Mouse (Mus musculus): ENCODE results near the gene Dnah6. TPM values are rescaled to one million over a fixed set of nuclear protein-coding genes. Genes with fewer than 3 reads are reported as not detected.

The Dnah6 gene
- polyA plus RNA-seq, 1 experiment from 2014 or later, result 0.15 TPM

DNA sequence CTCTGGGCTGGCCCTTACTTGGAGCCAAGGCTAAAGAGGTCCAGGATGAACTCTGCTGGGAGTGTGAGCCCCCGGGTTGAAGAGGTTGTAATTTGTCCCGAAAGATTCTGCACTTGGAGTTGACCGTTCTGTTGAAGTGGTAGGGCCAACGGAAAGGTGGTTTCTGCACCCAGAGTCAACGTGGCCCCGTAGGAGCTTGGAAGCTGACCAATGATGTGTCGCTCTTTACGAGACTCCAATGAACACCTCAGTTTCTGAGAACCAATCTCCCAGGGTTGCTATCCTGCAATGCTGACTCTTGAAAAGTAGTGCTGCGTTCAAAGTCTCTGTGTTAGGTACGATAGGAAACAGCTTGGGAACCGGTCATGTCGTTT lies 27.6 kb upstream of the Dnah6 start:
- Histone ChIP-seq H3K27ac (no peak overlapping the region), H3K4me1 (peaks cover 14% of the 10 kb centered on the region), H3K9ac (peak overlapping the region; percentile 86), H3K4me3 (replicated peaks) (peak overlapping the region; percentile 90), H3K36me3 (replicated peaks) (no peaks in the 10 kb centered on the region), H3K27me3 (no peaks in the 10 kb centered on the region), H3K9me3 (no peaks in the 10 kb centered on the region), H3K4me2 (peak overlapping the region; percentile 75)
- WGBS, result 10% methylated on average over 12 of the region's 12 CpGs
- ATAC-seq (ENCODE audit: low FRiP score), result no peak

DNA sequence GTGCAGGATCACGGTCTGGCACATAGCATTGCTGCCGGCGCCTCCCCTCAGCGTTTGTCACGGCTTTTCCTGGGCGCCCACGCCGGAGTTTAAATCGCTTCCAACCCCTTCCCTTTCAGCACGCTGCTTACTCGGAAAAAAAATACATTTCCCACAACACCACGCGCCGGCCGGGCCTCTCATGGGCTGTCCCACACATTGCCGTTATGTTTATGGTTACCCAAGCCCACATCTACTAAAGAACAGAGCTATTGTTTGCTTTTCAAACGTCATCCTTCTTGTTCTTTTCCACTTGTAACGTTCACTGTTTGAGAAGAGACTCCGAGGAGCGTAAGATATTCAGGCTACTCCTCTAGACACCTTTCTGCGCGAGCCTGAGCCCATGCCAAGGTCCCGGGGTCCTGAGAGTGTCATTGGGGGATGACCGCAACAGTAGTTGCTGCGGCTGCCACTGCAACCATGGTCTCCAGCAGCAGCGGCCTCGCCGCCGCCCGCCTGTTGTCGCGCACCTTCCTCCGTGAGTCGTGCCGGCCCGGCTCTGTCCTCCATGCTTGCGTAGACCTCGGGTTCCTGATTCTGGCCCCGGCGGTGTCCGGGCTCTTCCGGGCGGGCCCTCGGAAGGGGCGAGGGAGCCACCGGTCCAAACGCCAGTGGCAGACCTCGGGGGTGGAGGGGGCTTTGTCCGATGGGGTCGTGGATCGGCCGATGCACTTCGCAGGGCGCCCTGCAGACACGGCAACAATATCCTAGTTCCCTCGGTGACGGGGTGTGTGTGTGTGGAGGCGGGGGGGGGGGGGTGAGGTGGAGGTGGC lies 27.0 kb upstream of the Dnah6 start, which contains the start of gene Suclg1:
Gene Suclg1 (plus strand): TSS at position 146 of the 812 bp plus-strand sequence.
- ATAC-seq (ENCODE audit: low FRiP score), result peak; percentile 95
- Histone ChIP-seq H3K4me1 (peaks cover 14% of the 10 kb centered on the region), H3K36me3 (replicated peaks) (no peaks in the 10 kb centered on the region), H3K4me2 (peak within 1 kb of the TSS; percentile 75), H3K9me3 (no peaks in the 10 kb centered on the region), H3K27ac (peak within 1 kb of the TSS; percentile 65), H3K4me3 (replicated peaks) (peak within 1 kb of the TSS; percentile 90), H3K9ac (peak within 1 kb of the TSS; percentile 86), H3K27me3 (no peaks in the 10 kb centered on the region)
- WGBS, result 1% methylated on average over 58 of the region's 58 CpGs

DNA sequence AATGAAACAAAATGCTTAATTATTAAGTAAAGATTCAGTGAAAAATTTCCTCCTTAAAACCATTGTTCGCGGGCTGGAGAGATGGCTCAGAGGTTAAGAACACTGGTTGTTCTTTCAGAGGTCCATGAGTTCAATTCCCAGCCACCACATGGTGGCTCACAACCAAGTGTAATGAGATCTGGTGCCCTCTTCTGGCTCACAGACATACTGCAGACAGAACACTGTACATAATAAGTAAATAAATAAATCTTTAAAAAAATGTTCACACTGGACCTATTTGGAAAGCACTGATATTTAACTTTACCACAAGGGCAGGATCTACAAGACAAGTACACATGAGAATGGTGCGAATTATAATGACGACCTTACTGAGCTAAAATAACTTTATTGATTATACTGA lies 26.0 kb upstream of the Dnah6 start:
- H3K4me2 ChIP-seq, result peak overlapping the region; percentile 75
- H3K27me3 ChIP-seq, result no peaks in the 10 kb centered on the region
- H3K27ac ChIP-seq, result no peak overlapping the region
- no peak for ATAC-seq (ENCODE audit: low FRiP score)
- WGBS, result 36% methylated on average over 4 of the region's 4 CpGs
- peaks cover 14% of the 10 kb centered on the region for H3K4me1 ChIP-seq
- H3K4me3 ChIP-seq (replicated peaks), result peak overlapping the region; percentile 90; the same call in 1 of the 2 replicates
- H3K9ac ChIP-seq, result no peak overlapping the region
- H3K36me3 ChIP-seq (replicated peaks), result no peaks in the 10 kb centered on the region
- no peaks in the 10 kb centered on the region for H3K9me3 ChIP-seq

DNA sequence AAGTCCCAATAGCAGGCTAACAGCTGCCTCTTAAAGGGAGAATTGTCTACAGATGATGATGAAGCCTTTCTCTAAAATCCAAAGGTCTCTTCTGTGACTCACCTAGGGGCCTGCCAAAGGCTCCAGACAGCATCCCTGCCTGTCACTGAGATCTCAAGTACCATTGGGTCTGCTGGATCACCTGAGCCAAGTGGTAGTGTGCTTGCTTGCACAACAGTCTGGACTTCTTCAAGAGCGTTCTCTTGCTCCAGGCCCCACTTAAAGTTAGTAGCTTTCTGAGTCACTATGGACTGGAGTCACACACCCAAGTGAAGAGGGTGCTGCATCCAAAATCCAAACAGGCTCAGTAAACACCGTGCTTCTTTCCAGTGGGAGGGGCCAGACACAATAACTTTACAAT lies 25.4 kb upstream of the Dnah6 start:
- WGBS, result 82% methylated on average over 2 of the region's 2 CpGs
- Histone ChIP-seq H3K27me3 (no peaks in the 10 kb centered on the region), H3K9ac (no peak overlapping the region), H3K4me3 (replicated peaks) (no peak overlapping the region), H3K4me1 (peaks cover 14% of the 10 kb centered on the region), H3K9me3 (no peaks in the 10 kb centered on the region), H3K36me3 (replicated peaks) (no peaks in the 10 kb centered on the region), H3K4me2 (no peak overlapping the region), H3K27ac (no peak overlapping the region)
- no peak for ATAC-seq (ENCODE audit: low FRiP score)

DNA sequence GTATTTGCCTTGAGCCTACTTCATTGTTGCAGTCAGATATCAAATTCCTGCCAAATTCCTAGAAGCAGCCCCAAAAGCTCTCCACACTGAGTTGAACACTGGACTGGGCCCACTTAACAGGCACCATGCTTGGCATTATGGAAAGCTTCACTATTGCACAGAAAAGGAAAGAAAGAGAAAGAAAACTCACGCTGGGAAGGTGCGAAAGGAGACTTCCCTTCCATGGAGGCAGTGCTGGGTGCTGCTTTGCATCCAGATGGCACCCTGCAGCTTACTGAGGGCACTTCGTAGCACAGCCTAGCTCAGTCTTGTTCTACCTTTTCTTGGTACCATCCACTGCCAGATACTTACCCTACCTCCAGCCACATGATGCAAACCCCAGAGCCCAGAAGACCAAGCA lies 14.2 kb upstream of the Dnah6 start:
- Histone ChIP-seq H3K4me2 (no peak overlapping the region), H3K36me3 (replicated peaks) (no peaks in the 10 kb centered on the region), H3K27ac (no peak overlapping the region), H3K4me3 (replicated peaks) (no peak overlapping the region), H3K4me1 (no peaks in the 10 kb centered on the region), H3K27me3 (no peaks in the 10 kb centered on the region), H3K9me3 (peaks cover 3% of the 10 kb centered on the region; the same call in 1 of the 2 replicates), H3K9ac (no peak overlapping the region)
- 66% methylated on average over 3 of the region's 3 CpGs for WGBS
- ATAC-seq (ENCODE audit: low FRiP score), result no peak

DNA sequence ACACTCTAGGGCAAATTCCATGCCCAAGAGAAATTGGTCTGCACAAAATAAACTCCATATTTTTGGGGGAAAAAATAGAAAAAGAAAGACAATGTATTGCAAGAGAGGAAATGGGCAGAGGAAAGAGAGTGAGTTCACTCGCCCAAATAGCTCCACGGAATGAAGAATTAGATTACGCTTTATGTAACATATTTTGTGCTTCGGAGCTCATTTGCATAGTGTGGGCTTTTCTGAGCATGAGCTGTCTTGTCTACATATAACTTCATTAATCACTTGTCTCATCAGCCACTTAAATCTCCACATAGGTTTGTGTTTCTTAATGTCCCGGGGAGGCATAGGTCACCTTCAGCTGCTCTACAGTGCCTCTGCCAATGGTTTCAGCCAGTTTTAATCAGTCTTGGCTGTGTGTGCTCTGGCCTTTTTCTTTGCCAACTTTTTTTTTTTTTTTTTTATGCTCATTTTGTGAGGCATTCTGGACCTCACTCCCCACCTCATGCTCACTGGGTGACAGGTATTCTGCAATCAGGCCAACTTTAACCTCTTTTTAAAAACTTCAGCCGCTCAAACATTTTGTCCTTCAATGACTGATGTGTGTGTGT lies 12.9 kb upstream of the Dnah6 start:
- ATAC-seq (ENCODE audit: low FRiP score), result no peak
- Histone ChIP-seq H3K4me2 (no peak overlapping the region), H3K4me1 (no peaks in the 10 kb centered on the region), H3K9me3 (peaks cover 3% of the 10 kb centered on the region; the same call in 1 of the 2 replicates), H3K36me3 (replicated peaks) (no peaks in the 10 kb centered on the region), H3K9ac (no peak overlapping the region), H3K4me3 (replicated peaks) (no peak overlapping the region), H3K27me3 (no peaks in the 10 kb centered on the region), H3K27ac (no peak overlapping the region)
- whole genome bisulfite sequencing, result 94% methylated on average over 6 of the region's 6 CpGs

DNA sequence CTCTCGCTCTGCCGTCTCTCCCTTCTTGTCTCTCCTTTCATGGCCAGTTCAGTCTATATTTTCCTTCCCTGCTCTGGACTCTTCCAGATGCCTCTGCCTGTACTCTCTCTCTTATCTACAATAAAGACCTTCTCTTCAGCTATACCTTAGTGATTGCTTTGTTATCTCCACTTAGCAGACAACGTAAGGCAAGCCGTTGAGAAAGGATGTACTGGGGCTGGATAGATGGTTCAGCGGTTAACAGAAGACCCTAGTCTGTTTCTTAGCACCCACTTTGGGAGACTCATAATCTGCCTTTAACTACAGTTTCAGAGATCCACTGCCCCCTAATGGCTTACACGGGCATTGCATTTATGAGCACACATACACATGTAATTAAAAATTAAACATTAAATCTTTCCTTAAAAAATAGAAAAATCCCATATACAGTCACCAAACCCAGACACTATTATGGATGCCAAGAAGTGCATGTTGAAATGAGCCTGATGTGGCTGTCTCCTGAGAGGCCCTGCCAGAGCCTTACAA lies 11.8 kb upstream of the Dnah6 start:
- Histone ChIP-seq H3K9ac (no peak overlapping the region), H3K4me3 (replicated peaks) (no peak overlapping the region), H3K36me3 (replicated peaks) (no peaks in the 10 kb centered on the region), H3K9me3 (peaks cover 3% of the 10 kb centered on the region; the same call in 1 of the 2 replicates), H3K4me1 (no peaks in the 10 kb centered on the region), H3K4me2 (no peak overlapping the region), H3K27me3 (no peaks in the 10 kb centered on the region), H3K27ac (no peak overlapping the region)
- no peak for ATAC-seq (ENCODE audit: low FRiP score)
- WGBS, result 94% methylated on average over 6 of the region's 6 CpGs

DNA sequence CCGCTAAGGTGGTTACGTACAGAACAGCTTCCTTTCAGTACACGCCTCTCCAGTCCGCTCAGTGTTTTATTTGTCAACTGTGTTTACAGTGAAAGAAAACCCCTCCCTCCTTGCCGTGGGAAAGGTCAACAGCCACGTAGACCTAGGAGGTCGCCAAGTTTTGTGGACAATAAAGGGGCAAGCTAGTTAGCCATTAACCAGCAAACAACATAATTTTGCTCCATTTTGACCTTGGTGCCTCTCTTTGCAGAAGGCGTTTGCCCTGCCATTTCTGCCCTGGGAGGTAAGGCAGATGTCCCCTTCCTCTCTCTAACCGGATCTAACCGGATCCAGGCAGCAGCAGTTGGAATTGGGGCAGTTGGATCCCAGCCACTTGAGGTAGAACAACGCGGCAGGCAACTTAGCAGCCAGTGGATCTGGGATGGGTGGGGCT lies 10.7 kb upstream of the Dnah6 start:
- WGBS, result 90% methylated on average over 12 of the region's 12 CpGs
- ATAC-seq (ENCODE audit: low FRiP score), result no peak

DNA sequence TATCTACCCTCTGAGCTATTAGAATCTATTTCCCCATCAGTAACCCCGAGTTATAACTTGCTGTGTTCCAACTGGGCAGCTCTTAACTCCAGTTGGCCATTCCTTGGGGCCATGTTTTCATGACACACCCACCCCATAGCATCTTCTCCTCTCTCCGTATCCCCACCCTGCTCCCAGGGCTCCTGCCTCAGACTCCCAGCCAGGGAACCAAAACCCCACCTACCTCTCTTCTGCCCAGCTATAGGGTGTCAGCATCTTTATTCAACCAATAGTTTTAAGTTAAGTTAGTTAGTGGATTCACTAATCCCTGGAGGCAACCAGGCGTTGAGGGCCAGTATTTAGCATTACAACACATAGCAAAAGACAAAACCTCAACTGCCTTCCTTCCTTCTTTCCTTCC lies 7.4 kb upstream of the Dnah6 start:
- WGBS, result 56% methylated on average over 3 of the region's 3 CpGs
- H3K9me3 ChIP-seq, result no peaks in the 10 kb centered on the region
- no peak overlapping the region for H3K4me2 ChIP-seq
- H3K4me3 ChIP-seq (replicated peaks), result no peak overlapping the region
- no peaks in the 10 kb centered on the region for H3K4me1 ChIP-seq
- ATAC-seq (ENCODE audit: low FRiP score), result no peak
- no peaks in the 10 kb centered on the region for H3K27me3 ChIP-seq
- H3K9ac ChIP-seq, result no peak overlapping the region
- no peak overlapping the region for H3K27ac ChIP-seq
- H3K36me3 ChIP-seq (replicated peaks), result no peaks in the 10 kb centered on the region

More for the DNA sequence above, 10.7 kb upstream of the Dnah6 start:
- Histone ChIP-seq H3K4me3 (replicated peaks) (no peak overlapping the region), H3K4me2 (no peak overlapping the region), H3K9ac (no peak overlapping the region), H3K9me3 (no peaks in the 10 kb centered on the region), H3K36me3 (replicated peaks) (no peaks in the 10 kb centered on the region), H3K27me3 (no peaks in the 10 kb centered on the region), H3K27ac (no peak overlapping the region), H3K4me1 (no peaks in the 10 kb centered on the region)

DNA sequence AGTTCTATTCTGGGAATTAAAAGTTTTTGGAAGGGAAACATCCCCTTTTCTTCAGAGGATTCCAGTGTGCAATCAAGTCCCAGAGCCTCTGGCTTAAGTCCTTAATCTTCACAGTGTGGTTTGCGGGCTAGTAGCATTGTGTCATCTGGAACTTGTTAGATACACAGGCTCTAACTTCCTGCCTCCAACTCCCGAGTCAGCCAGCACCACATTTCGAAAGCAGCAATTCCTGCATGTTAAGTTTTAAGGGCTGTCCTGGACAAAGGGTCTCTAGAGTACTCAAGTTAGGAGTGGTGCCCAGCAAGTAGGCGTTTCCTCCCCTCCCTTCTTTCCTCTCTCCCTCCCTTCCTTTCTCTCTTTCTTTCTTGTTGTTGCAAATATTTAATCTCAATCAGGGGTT lies 7.0 kb upstream of the Dnah6 start:
- no peak for ATAC-seq (ENCODE audit: low FRiP score)
- no peak overlapping the region for H3K4me3 ChIP-seq (replicated peaks)
- H3K27ac ChIP-seq, result no peak overlapping the region
- H3K27me3 ChIP-seq, result no peaks in the 10 kb centered on the region
- H3K4me1 ChIP-seq, result no peaks in the 10 kb centered on the region
- no peak overlapping the region for H3K4me2 ChIP-seq
- no peaks in the 10 kb centered on the region for H3K36me3 ChIP-seq (replicated peaks)
- WGBS, result 74% methylated on average over 4 of the region's 4 CpGs
- no peak overlapping the region for H3K9ac ChIP-seq
- no peaks in the 10 kb centered on the region for H3K9me3 ChIP-seq

DNA sequence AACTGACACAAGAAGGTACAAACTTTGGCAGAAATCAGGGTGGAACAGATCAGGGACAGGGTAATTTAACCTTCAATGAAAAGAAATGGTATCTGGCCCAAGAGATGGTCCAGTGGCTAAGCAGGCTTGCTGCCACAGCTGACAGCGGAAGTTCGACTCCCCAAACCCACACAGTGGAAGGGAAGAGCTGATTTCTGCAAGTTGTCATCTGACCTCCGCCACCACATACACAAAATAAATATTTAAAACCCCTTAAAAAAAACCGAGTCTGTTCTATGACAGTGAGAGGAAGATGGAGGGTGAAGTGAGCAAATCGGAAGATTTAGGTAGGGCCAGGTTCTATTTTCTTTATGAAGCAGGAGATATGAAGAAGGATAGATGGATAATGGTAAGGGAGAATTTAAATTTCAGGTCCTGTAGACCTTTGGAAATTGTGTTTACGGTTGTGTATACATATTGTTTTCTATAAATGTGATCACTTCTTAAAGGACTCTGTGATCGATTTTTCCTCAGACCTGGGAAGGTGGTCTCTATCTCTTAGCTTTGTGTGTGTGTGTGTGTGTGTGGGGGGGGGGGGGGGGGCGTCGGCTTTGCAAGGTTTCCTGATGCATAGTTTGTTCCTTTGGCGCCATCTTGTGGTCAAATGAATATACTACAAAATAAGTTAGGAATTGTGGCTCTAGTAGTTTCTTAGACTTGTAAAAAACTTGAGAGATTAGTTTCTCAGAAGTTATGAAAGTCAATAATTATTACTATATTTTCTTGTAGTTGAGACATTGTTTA lies 6.1 kb upstream of the Dnah6 start:
- Histone ChIP-seq H3K27me3 (0 out of 2 replicates have a peak, but pooled peaks cover 5% of the 10 kb centered on the region), H3K4me2 (no peak overlapping the region), H3K36me3 (replicated peaks) (no peaks in the 10 kb centered on the region), H3K9ac (no peak overlapping the region), H3K4me3 (replicated peaks) (no peak overlapping the region), H3K9me3 (no peaks in the 10 kb centered on the region), H3K27ac (no peak overlapping the region), H3K4me1 (no peaks in the 10 kb centered on the region; the same call in 1 of the 2 replicates)
- ATAC-seq (ENCODE audit: low FRiP score), result peak; percentile 33; the same call in 1 of the 2 replicates
- WGBS, result 49% methylated on average over 10 of the region's 10 CpGs
